Mouse (Mus musculus): ENCODE measurements at regions not wholly inside any gene's neighbourhood (a gene's known extent, or its start where the extent isn't known, plus 50 kb on each side); places are given as distances from the start of the nearest gene placed in this dataset.

GRCm38 (mm10) chr10:67669066-67669465, 120.3 kb upstream of the Ado start:
- DNase-seq (ENCODE audit: low read depth, low spot score): no peak

- no peak for DNase-seq (ENCODE audit: low read depth, low spot score)
These were observed 114.3 kb upstream of the Ado start for GRCm38 (mm10) chr10:67663028-67663427.

GRCm38 (mm10) chr10:67661666-67662065, 112.9 kb upstream of the Ado start:
- no peak for DNase-seq (ENCODE audit: low read depth, low spot score)

- DNase-seq (ENCODE audit: low read depth, low spot score): no peak
These were observed 109.3 kb upstream of the Ado start for GRCm38 (mm10) chr10:67658005-67658545.

- DNase-seq (ENCODE audit: low read depth, low spot score): no peak
These were observed 108.5 kb upstream of the Ado start for GRCm38 (mm10) chr10:67657305-67657704.

- no peak for DNase-seq (ENCODE audit: low read depth, low spot score)
These were observed 105.8 kb upstream of the Ado start for GRCm38 (mm10) chr10:67654518-67654917.

- DNase-seq (ENCODE audit: low read depth, low spot score): no peak
These were observed 103.5 kb upstream of the Ado start for GRCm38 (mm10) chr10:67652300-67652699.

- no peak for DNase-seq (ENCODE audit: low read depth, low spot score)
These were observed 102.6 kb upstream of the Ado start for GRCm38 (mm10) chr10:67651386-67651785.

GRCm38 (mm10) chr10:67647777-67648727, 99.3 kb upstream of the Ado start:
- peak; percentile 57 for DNase-seq (ENCODE audit: low read depth, low spot score)

- peak; percentile 16 for DNase-seq (ENCODE audit: low read depth, low spot score)
These were observed 98.2 kb upstream of the Ado start for GRCm38 (mm10) chr10:67646659-67647559.

- no peak for DNase-seq (ENCODE audit: low read depth, low spot score)
These were observed 97.1 kb upstream of the Ado start for GRCm38 (mm10) chr10:67645821-67646220.

GRCm38 (mm10) chr10:67644280-67644679, 95.5 kb upstream of the Ado start:
- peak; percentile 27 for DNase-seq (ENCODE audit: low read depth, low spot score)

- DNase-seq (ENCODE audit: low read depth, low spot score): no peak
These were observed 94.9 kb upstream of the Ado start for GRCm38 (mm10) chr10:67643685-67644084.

- DNase-seq (ENCODE audit: low read depth, low spot score): no peak
These were observed 88.6 kb upstream of the Ado start for GRCm38 (mm10) chr10:67637339-67637738.

- no peak for DNase-seq (ENCODE audit: low read depth, low spot score)
These were observed 87.8 kb upstream of the Ado start for GRCm38 (mm10) chr10:67636569-67636968.

- DNase-seq (ENCODE audit: low read depth, low spot score): no peak
These were observed 86.0 kb upstream of the Ado start for GRCm38 (mm10) chr10:67634795-67635194.

GRCm38 (mm10) chr10:67633063-67633462, 84.3 kb upstream of the Ado start:
- no peak for DNase-seq (ENCODE audit: low read depth, low spot score)

- DNase-seq (ENCODE audit: low read depth, low spot score): no peak
These were observed 74.6 kb upstream of the Ado start for GRCm38 (mm10) chr10:67623338-67623737.

GRCm38 (mm10) chr10:67620018-67620417, 71.3 kb upstream of the Ado start:
- DNase-seq (ENCODE audit: low read depth, low spot score): no peak

- no peak for DNase-seq (ENCODE audit: low read depth, low spot score)
These were observed 69.4 kb upstream of the Ado start for GRCm38 (mm10) chr10:67618112-67618511.

GRCm38 (mm10) chr10:67615016-67615415, 66.3 kb upstream of the Ado start:
- no peak for DNase-seq (ENCODE audit: low read depth, low spot score)

- no peak for DNase-seq (ENCODE audit: low read depth, low spot score)
These were observed 61.9 kb upstream of the Ado start for GRCm38 (mm10) chr10:67610689-67611088.

Measured in skeletal muscle tissue, adult 2 months (tissue).